Mouse (Mus musculus) heart, postnatal 0 days (tissue): ENCODE measurements at regions not wholly inside any gene's neighbourhood (a gene's known extent, or its start where the extent isn't known, plus 50 kb on each side); places are given as distances from the start of the nearest gene placed in this dataset.

Experiments
- CTCF ChIP-seq: IDR thresholded peaks from 2 replicates; pipeline ENCODE4 v1.5.1; 2016; ENCODE audit warnings: antibody characterized with exemption, control low read depth, low read depth
- EP300 ChIP-seq: IDR thresholded peaks from 2 replicates; pipeline ENCODE4 v1.6.1; 2016; ENCODE audit warnings: antibody characterized with exemption, low read depth

DNA sequence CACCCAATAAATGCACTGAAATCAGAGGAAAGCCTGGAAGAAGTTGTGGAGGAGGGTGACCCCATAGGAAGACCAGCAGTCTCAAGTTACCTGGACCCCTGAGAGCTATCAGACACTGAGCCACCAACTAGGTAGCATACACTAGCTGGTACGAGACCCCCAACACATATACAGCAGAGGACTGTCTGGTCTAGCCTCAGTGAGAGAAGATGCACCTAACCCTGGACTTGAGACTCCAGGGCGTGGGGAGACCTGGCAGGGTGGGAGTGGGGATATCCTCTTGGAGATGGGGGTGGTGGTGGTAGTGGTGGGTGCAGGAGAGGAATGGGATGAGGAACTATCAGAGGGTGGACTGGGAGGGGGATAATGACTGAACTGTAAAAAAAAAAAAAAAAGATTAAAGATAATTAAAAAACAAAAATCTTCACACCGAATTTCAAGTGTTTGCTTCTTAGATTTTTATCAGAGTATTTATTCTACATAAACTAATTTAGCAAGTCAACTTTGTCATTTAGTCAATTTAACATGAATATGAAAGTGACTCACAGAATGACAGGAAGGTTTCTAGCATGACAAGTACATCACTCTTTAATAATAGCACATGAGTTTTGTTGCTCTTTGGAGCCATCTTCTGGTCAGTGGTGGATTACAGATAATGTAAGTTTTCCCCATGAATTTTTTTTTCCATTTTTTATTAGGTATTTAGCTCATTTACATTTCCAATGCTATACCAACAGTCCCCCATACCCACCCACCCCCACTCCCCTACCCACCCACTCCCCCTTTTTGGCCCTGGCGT, 82.5 kb upstream of the Ugp2 start:
- TF ChIP-seq CTCF (peak; percentile 55), EP300 (no peak)
